In the genomic region with DNA sequence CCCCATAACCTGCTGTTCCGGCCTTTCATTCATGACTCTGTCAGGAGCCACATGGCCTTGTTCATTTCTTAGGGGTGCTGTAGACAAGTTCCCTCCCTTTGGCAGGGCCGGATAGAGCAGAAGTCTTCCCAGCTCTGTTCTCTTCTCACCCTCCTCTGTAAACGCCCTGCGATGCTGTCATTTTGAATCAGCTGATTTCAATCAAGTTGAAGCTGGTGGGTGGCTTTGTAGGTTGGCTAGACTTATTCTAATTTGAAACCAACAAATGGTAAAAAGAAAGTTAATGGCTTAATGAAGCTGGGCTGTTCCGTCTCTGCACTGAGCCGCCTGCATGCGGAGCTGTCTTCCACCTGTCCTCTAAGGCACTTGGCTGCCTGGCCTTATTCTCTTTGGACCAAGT, we compare ENCODE assay signal across 8 mouse cellular contexts.
"Had no signal": no experiment of that assay in that cellular context is flagged by ENCODE, and none has a peak within 500 bp of the region (broad histone marks: within the 10 kb centered on the region; RNA-seq: fewer than 3 reads in every experiment).

No protein-coding gene starts in this region.

- DNase-seq: kidney, adult 8-10 months; kidney, postnatal 25 days; liver, embryonic 13.5 days; liver, postnatal 0 days; lung, postnatal 14 days; retina, postnatal 1 day; right cerebral cortex, postnatal 25 days; thymus, postnatal 4 days had no signal
